In the genomic region with DNA sequence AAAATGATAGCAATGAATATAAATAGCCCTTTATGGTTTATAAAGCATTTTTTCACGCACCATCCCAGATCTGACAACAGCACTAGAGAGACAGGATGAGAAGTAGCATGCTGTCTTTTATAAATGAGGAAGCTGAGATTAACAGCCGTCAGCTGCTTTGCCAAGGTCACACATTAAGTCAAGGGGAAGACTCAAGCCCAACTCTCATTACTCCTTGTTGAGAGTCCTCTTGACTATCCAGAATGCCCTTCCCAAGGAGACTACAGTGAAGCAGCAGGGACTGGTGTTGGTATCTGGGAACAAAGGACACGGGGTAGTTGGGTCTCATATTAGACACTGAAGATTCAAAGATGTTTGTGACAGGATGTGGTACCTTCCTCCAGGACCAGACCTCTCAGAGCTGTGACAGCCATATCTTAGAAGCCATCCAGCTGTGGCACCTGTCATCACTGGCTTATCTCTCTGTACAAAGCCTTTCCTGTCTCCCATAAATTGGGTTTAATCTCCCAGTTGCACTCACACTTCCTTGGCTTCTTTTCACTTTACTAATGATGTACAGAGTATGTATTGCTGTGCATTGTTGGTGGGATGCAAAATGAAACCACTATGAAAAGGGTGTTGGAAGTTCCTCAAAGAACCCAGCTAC, we compare ENCODE assay signal across 24 mouse cellular contexts.
DNase-seq lines count a peak whose midpoint lies in the region; ATAC-seq and TF ChIP-seq lines count a peak whose summit lies in the region.
"Had no signal": no experiment of that assay in that cellular context is flagged by ENCODE, and none has a peak within 500 bp of the region (broad histone marks: within the 10 kb centered on the region; RNA-seq: fewer than 3 reads in every experiment).

No protein-coding gene starts in this region.

- H3K9ac ChIP-seq in midbrain, embryonic 11.5 days (ENCODE audit: low read length) = no peak overlapping the region
- H3K9ac ChIP-seq: kidney, embryonic 15.5 days; limb, embryonic 13.5 days; liver, embryonic 12.5 days; midbrain, embryonic 12.5 days had no signal

- H3K36me3 ChIP-seq in heart, embryonic 10.5 days = no peaks in the 10 kb centered on the region
- H3K36me3 ChIP-seq in midbrain, embryonic 11.5 days (ENCODE audit: control insufficient read depth, insufficient read depth, low read length) = no peaks in the 10 kb centered on the region
- H3K36me3 ChIP-seq in midbrain, embryonic 10.5 days = no peaks in the 10 kb centered on the region
- H3K36me3 ChIP-seq: kidney, embryonic 15.5 days; limb, embryonic 13.5 days; liver, embryonic 12.5 days; midbrain, embryonic 12.5 days had no signal

- peaks cover 41% of the 10 kb centered on the region for H3K4me1 ChIP-seq in heart, embryonic 10.5 days
- H3K4me1 ChIP-seq in midbrain, embryonic 11.5 days (ENCODE audit: control insufficient read depth, insufficient read depth, low read length) = no peaks in the 10 kb centered on the region
- H3K4me1 ChIP-seq in midbrain, embryonic 10.5 days = peaks cover 22% of the 10 kb centered on the region
- H3K4me1 ChIP-seq: liver, embryonic 12.5 days had no signal

- 0 out of 2 replicates have a peak overlapping the region, but pooled peaks have one; percentile 14 for H3K27ac ChIP-seq in heart, embryonic 10.5 days
- H3K27ac ChIP-seq in midbrain, embryonic 11.5 days (ENCODE audit: low read depth, low read length) = no peak overlapping the region
- H3K27ac ChIP-seq in midbrain, embryonic 10.5 days (replicated peaks) = no peak overlapping the region
- H3K27ac ChIP-seq in gastrocnemius, adult 2 months = no peak overlapping the region
- H3K27ac ChIP-seq: heart, adult 2 months; hindbrain, postnatal 0 days; kidney, embryonic 15.5 days; limb, embryonic 13.5 days; liver, embryonic 12.5 days; midbrain, embryonic 12.5 days had no signal

- no peak for DNase-seq in heart, embryonic 10.5 days (ENCODE audit: low spot score)
- no peak for DNase-seq in heart, adult 9 months (ENCODE audit: low spot score in 2 of 2)
- DNase-seq in midbrain, embryonic 11.5 days (ENCODE audit: low spot score, missing footprints) = peak; percentile 60
- DNase-seq in midbrain, embryonic 10.5 days (ENCODE audit: low spot score) = no peak
- no peak for DNase-seq in gastrocnemius, adult 2 months
- no peak for DNase-seq in left cerebral cortex, postnatal 14 days (ENCODE audit: low spot score in 2 of 2)
- DNase-seq: cerebellum, adult 2 months; cerebellum, postnatal 36 days; gastrocnemius, postnatal 10 days; heart, adult 2 months; kidney, adult 11 months; kidney, postnatal 36 days; layer of hippocampus, postnatal 36 days; lung, adult 18-20 months; lung, postnatal 14 days had no signal

- intact Hi-C loops in gastrocnemius, adult 2 months (cut with DNase I) = no loop called here
- intact Hi-C loops in left cerebral cortex, postnatal 14 days (cut with DNase I) = no loop called here

- ATAC-seq in midbrain, embryonic 11.5 days (ENCODE audit: low FRiP score) = no peak
- peak; percentile 68 for ATAC-seq in granulocyte monocyte progenitor cell, adult 5-6 weeks (replicated peaks; ENCODE audit: poor library complexity, severe bottlenecking)
- no peak for ATAC-seq in frontal cortex, adult (ENCODE audit: low TSS enrichment)
- ATAC-seq: forebrain, embryonic 14.5 days; hindbrain, postnatal 0 days; liver, embryonic 12.5 days; Patski had no signal

- WGBS in heart, embryonic 10.5 days = 33% methylated on average over 3 of the region's 3 CpGs
- WGBS in midbrain, embryonic 11.5 days = 87% methylated on average over 3 of the region's 3 CpGs
- WGBS in midbrain, embryonic 10.5 days = 88% methylated on average over 3 of the region's 3 CpGs

- H3K27me3 ChIP-seq in heart, embryonic 10.5 days (ENCODE audit: insufficient read depth, poor library complexity, severe bottlenecking) = no peaks in the 10 kb centered on the region
- no peaks in the 10 kb centered on the region for H3K27me3 ChIP-seq in midbrain, embryonic 11.5 days (ENCODE audit: control insufficient read depth, insufficient read depth, low read length)
- no peaks in the 10 kb centered on the region for H3K27me3 ChIP-seq in midbrain, embryonic 10.5 days (ENCODE audit: low read depth, poor library complexity, severe bottlenecking)
- H3K27me3 ChIP-seq: kidney, embryonic 15.5 days; limb, embryonic 13.5 days; liver, embryonic 12.5 days; midbrain, embryonic 12.5 days; Patski had no signal

- no peak overlapping the region for H3K4me3 ChIP-seq in heart, embryonic 10.5 days
- no peak overlapping the region for H3K4me3 ChIP-seq in midbrain, embryonic 11.5 days (ENCODE audit: low read depth, low read length)
- H3K4me3 ChIP-seq in midbrain, embryonic 10.5 days = no peak overlapping the region
- H3K4me3 ChIP-seq in gastrocnemius, adult 2 months = no peak overlapping the region
- H3K4me3 ChIP-seq: heart, adult 2 months; kidney, embryonic 15.5 days; limb, embryonic 13.5 days; liver, embryonic 12.5 days; midbrain, embryonic 12.5 days had no signal

- no peak overlapping the region for H3K4me2 ChIP-seq in midbrain, embryonic 11.5 days
- H3K4me2 ChIP-seq: kidney, embryonic 15.5 days; limb, embryonic 13.5 days; liver, embryonic 12.5 days; midbrain, embryonic 12.5 days had no signal

- no peaks in the 10 kb centered on the region for H3K9me3 ChIP-seq in heart, embryonic 10.5 days
- H3K9me3 ChIP-seq in midbrain, embryonic 11.5 days (ENCODE audit: control insufficient read depth, low read length) = no peaks in the 10 kb centered on the region
- no peaks in the 10 kb centered on the region for H3K9me3 ChIP-seq in midbrain, embryonic 10.5 days (replicated peaks)
- H3K9me3 ChIP-seq: kidney, embryonic 15.5 days; limb, embryonic 13.5 days; liver, embryonic 12.5 days; midbrain, embryonic 12.5 days had no signal

- no peak for TF ChIP-seq CTCF in gastrocnemius, adult 2 months (IDR thresholded peaks at IDR 0.05)
